Mouse (Mus musculus): Measurements from ENCODE around the gene Fcna. TPM values are rescaled to one million over a fixed set of nuclear protein-coding genes. Genes with fewer than 3 reads are reported as not detected.

The Fcna gene
- total and polyA plus RNA-seq, 2 experiments from 2014 or later: 5.1 to 5.7 TPM

DNA sequence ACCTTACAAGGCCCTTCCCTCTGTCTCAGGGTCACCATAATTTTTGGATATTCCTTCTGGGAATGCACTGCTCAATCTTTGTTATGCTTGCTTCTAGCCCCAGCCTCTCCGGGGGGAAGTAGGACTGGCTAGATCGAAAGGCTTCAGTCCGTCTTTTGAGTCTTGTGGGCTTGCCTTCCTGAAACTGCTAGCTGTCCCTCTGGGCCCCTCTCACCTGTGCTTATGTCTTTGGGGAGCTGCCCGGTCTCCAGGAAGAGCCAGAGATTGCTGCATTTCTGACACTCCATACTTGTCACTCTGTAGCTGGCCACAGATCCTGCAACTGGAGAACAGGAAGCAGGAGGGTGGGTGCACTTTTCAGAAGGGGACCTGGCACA lies 7.0 kb downstream of the Fcna start:
- no peaks in the 10 kb centered on the region for H3K36me3 ChIP-seq (ENCODE audit: insufficient read depth, low read length)
- peaks cover 19% of the 10 kb centered on the region for H3K27me3 ChIP-seq (ENCODE audit: insufficient read depth, low read length)
- peak overlapping the region; percentile 65 for H3K4me2 ChIP-seq (ENCODE audit: low read depth, low read length, poor library complexity, severe bottlenecking)
- DNase-seq (ENCODE audit: low spot score): no peak
- WGBS: 90% methylated on average over 4 of the region's 4 CpGs
- ATAC-seq (ENCODE audit: low FRiP score): no peak
- peak overlapping the region; percentile 56; the same call in 1 of the 2 replicates for H3K9ac ChIP-seq (replicated peaks; ENCODE audit: low read length, poor library complexity, severe bottlenecking)
- no peaks in the 10 kb centered on the region for H3K9me3 ChIP-seq (ENCODE audit: low read length)
- TF ChIP-seq CTCF (IDR thresholded peaks at IDR 0.05): no peak
- peaks cover 5% of the 10 kb centered on the region; the same call in 1 of the 2 replicates for H3K4me1 ChIP-seq (ENCODE audit: insufficient read depth, low read length)
- no peak overlapping the region for H3K27ac ChIP-seq (ENCODE audit: low read depth, low read length)
- peak overlapping the region; percentile 46 for H3K4me3 ChIP-seq (ENCODE audit: low read depth, low read length)

DNA sequence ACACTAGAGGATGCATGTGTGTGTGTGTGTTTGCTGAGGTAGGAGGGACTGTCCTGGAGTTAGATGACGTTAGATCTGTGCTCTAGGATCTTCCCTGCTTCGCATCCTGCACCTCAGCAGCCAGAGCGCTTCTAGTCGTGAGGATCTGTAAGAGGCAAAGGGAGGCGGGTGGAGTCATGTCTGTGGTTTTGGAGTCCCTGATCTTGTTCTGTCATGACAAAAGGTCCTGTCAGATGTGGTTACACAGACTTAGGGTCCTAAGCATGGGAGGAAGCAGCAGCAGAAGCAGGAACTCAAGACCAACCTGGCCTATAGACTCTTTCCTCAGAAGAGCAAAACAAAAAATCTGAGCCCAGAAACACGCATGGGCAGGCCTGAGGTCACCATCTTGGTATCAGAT lies 7.4 kb downstream of the Fcna start:
- Histone ChIP-seq H3K9me3 (ENCODE audit: low read length) (no peaks in the 10 kb centered on the region), H3K9ac (replicated peaks; ENCODE audit: low read length, poor library complexity, severe bottlenecking) (no peak overlapping the region), H3K36me3 (ENCODE audit: insufficient read depth, low read length) (no peaks in the 10 kb centered on the region), H3K27ac (ENCODE audit: low read depth, low read length) (no peak overlapping the region), H3K4me1 (ENCODE audit: insufficient read depth, low read length) (peaks cover 5% of the 10 kb centered on the region; the same call in 1 of the 2 replicates), H3K27me3 (ENCODE audit: insufficient read depth, low read length) (peaks cover 23% of the 10 kb centered on the region), H3K4me2 (ENCODE audit: low read depth, low read length, poor library complexity, severe bottlenecking) (no peak overlapping the region), H3K4me3 (ENCODE audit: low read depth, low read length) (no peak overlapping the region)
- DNase-seq (ENCODE audit: low spot score): no peak
- ATAC-seq (ENCODE audit: low FRiP score): no peak
- TF ChIP-seq CTCF (IDR thresholded peaks at IDR 0.05): no peak
- 85% methylated on average over 6 of the region's 6 CpGs for WGBS

DNA sequence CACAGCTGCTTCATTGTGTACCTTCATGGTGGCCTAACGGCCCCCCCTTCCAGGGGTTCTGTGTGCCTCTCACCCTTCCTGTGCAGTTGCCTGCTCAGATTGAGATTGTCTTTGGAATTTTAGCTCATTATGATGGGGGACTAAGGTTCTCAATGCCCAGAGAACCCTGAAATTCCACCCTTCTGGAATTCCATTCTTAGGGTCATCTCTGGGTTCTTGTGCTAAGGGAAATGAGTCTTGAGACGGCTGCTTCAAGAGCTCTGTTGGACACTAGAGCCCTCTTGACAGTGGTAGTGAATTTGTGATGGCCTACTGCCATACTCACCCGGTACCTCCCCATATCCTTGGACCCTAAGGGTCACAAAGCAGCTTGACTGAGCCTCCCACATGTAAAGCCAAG lies 10.3 kb downstream of the Fcna start, which contains the start of gene Ccdc183:
Gene Ccdc183 (minus strand): TSS at position 101 of the 400 bp plus-strand sequence.
- H3K36me3 ChIP-seq (ENCODE audit: insufficient read depth, low read length): no peaks in the 10 kb centered on the region
- H3K4me1 ChIP-seq (ENCODE audit: insufficient read depth, low read length): peaks cover 5% of the 10 kb centered on the region; the same call in 1 of the 2 replicates
- no peaks in the 10 kb centered on the region for H3K9me3 ChIP-seq (ENCODE audit: low read length)
- no peak within 1 kb of the TSS for H3K27ac ChIP-seq (ENCODE audit: low read depth, low read length)
- DNase-seq (ENCODE audit: low spot score) (no peak), ATAC-seq (ENCODE audit: low FRiP score) (no peak)
- 78% methylated on average over 3 of the region's 3 CpGs for WGBS
- peaks cover 27% of the 10 kb centered on the region for H3K27me3 ChIP-seq (ENCODE audit: insufficient read depth, low read length)
- TF ChIP-seq CTCF (IDR thresholded peaks at IDR 0.05): no peak
- no peak within 1 kb of the TSS for H3K4me3 ChIP-seq (ENCODE audit: low read depth, low read length)
- no peak within 1 kb of the TSS for H3K4me2 ChIP-seq (ENCODE audit: low read depth, low read length, poor library complexity, severe bottlenecking)
- no peak within 1 kb of the TSS for H3K9ac ChIP-seq (replicated peaks; ENCODE audit: low read length, poor library complexity, severe bottlenecking)

DNA sequence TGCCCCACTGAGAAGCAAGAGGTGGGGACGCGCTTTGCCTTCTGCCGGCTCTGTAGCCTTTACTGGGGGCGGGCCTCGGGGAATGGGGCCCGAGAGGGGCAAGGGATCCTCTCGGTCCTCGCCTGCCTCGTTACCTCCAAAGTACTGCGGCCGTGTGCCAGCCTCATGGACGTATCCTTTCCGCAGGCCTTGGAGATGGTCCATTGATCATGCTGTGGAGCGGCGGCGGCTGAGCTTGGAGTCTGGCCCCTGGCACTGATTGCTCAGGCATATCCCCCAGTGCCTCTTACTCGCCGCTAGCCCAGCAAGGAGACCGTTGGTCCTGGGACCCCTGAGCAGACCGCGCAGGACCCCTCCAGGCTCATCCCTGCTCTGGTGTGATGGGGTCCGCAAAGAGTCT lies 11.4 kb downstream of the Fcna start:
- WGBS: 19% methylated on average over 22 of the region's 22 CpGs
- DNase-seq (ENCODE audit: low spot score) (no peak), ATAC-seq (ENCODE audit: low FRiP score) (no peak)
- Histone ChIP-seq H3K9me3 (ENCODE audit: low read length) (no peaks in the 10 kb centered on the region), H3K4me1 (ENCODE audit: insufficient read depth, low read length) (peaks cover 5% of the 10 kb centered on the region; the same call in 1 of the 2 replicates), H3K4me3 (ENCODE audit: low read depth, low read length) (peak overlapping the region; percentile 11; the same call in 1 of the 2 replicates), H3K4me2 (ENCODE audit: low read depth, low read length, poor library complexity, severe bottlenecking) (peak overlapping the region; percentile 26; the same call in 1 of the 2 replicates), H3K36me3 (ENCODE audit: insufficient read depth, low read length) (no peaks in the 10 kb centered on the region), H3K27me3 (ENCODE audit: insufficient read depth, low read length) (peaks cover 27% of the 10 kb centered on the region), H3K9ac (replicated peaks; ENCODE audit: low read length, poor library complexity, severe bottlenecking) (no peak overlapping the region), H3K27ac (ENCODE audit: low read depth, low read length) (no peak overlapping the region)
- TF ChIP-seq CTCF (IDR thresholded peaks at IDR 0.05): no peak

DNA sequence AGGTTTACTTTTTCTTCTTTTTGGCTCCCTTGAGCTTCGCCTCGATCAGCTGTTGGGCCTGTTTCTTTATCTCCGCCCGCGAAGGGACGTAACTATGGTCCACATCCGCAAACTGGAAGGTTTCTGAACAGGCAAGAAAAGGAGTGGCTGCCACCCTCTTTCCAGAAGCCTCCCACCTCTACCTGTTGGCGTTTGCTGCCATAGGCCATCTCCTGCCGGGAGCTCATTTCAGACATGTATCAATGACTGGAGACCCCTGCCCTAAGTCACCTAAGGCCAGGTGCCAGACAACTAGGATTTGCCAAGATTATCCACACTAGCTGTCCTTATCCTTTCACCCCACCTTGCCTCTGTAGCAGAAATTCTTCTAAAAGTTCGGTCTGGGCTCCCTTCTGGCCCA lies 19.2 kb downstream of the Fcna start:
- H3K9ac ChIP-seq (replicated peaks; ENCODE audit: low read length, poor library complexity, severe bottlenecking): peak overlapping the region; percentile 96; the same call in 1 of the 2 replicates
- no peak for TF ChIP-seq CTCF (IDR thresholded peaks at IDR 0.05)
- ATAC-seq (ENCODE audit: low FRiP score): no peak

DNA sequence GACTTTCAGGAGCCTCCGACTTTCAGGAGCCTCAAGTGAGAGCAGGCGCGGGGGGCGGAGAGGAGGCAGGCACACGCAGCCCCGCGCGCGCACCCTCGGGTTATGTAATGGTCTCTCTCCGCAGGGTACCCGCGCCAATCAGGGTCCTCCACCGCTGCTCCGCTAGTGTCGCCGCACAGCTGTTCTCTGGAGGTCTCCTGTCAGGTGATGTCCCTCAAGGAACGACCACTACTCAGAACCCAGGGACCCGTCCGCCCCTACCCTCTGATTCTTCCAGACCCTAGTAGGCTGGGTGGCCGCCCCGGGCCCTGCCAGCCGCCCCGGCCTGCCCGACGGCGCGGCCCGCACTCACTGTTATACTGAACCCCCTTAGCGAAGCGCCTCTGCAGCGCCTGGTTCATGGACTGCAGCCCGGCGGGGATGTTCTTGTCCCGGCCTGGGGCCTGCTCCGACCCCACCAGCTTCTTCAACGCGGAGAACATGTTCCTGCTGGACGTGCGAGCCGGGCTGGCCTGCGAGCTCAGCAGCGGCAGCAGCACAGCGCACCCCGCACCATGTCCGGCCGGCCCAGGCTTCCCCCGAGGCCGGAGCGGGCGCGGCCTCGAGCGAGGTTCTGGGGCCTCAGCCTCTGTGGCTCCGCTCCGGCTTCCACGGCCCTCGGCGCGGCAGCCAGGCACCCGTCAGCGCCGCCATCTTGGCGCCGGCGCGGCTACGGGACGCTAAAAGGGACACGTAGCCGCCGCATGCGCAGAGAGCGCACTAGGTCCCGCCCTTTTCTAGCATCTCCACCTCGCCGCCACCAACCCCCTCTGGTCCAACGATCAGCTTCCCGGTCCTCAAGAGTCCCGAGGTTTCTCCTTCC lies 19.8 kb downstream of the Fcna start, which contains the start of gene Rabl6:
Gene Rabl6 (minus strand): TSS at position 761 of the 862 bp plus-strand sequence.
- Histone ChIP-seq H3K27ac (ENCODE audit: low read depth, low read length) (peak within 1 kb of the TSS; percentile 96), H3K4me3 (ENCODE audit: low read depth, low read length) (peak within 1 kb of the TSS; percentile 100), H3K4me1 (ENCODE audit: insufficient read depth, low read length) (peaks cover 3% of the 10 kb centered on the region), H3K9ac (replicated peaks; ENCODE audit: low read length, poor library complexity, severe bottlenecking) (peak within 1 kb of the TSS; percentile 96), H3K9me3 (ENCODE audit: low read length) (no peaks in the 10 kb centered on the region), H3K27me3 (ENCODE audit: insufficient read depth, low read length) (no peaks in the 10 kb centered on the region), H3K4me2 (ENCODE audit: low read depth, low read length, poor library complexity, severe bottlenecking) (peak within 1 kb of the TSS; percentile 75), H3K36me3 (ENCODE audit: insufficient read depth, low read length) (peaks cover under 1% of the 10 kb centered on the region; the same call in 1 of the 2 replicates)
- TF ChIP-seq CTCF (IDR thresholded peaks at IDR 0.05): no peak
- DNase-seq (ENCODE audit: low spot score) (peak; percentile 94), ATAC-seq (ENCODE audit: low FRiP score) (peak; percentile 92)
- whole genome bisulfite sequencing: under 1% methylated on average over 78 of the region's 80 CpGs

More for the DNA sequence above, 19.2 kb downstream of the Fcna start:
- H3K4me1 ChIP-seq (ENCODE audit: insufficient read depth, low read length): peaks cover 3% of the 10 kb centered on the region
- H3K4me2 ChIP-seq (ENCODE audit: low read depth, low read length, poor library complexity, severe bottlenecking): peak overlapping the region; percentile 75
- H3K9me3 ChIP-seq (ENCODE audit: low read length): no peaks in the 10 kb centered on the region
- H3K36me3 ChIP-seq (ENCODE audit: insufficient read depth, low read length): no peaks in the 10 kb centered on the region
- H3K27ac ChIP-seq (ENCODE audit: low read depth, low read length): peak overlapping the region; percentile 96
- no peak for DNase-seq (ENCODE audit: low spot score)
- no peaks in the 10 kb centered on the region for H3K27me3 ChIP-seq (ENCODE audit: insufficient read depth, low read length)
- H3K4me3 ChIP-seq (ENCODE audit: low read depth, low read length): peak overlapping the region; percentile 100
- WGBS: 72% methylated on average over 10 of the region's 10 CpGs
